Mouse (Mus musculus) urinary bladder, postnatal 4 days (tissue): ENCODE measurements around the gene Anks3.

ENCODE experiments used
- DNase-seq, 2 experiments: peaks; one replicate each; pipeline ENCODE4 v3.0.0; 2021 to 2022; ENCODE audit warnings: low spot score in 2 of 2

Gene Anks3

GRCm38 (mm10) chr16:4897146-4897730 lies 66.8 kb downstream of the Anks3 start:
- no peak for DNase-seq

GRCm38 (mm10) chr16:4896249-4897027 lies 67.6 kb downstream of the Anks3 start:
- no peak for DNase-seq

GRCm38 (mm10) chr16:4894201-4894908 lies 69.7 kb downstream of the Anks3 start:
- no peak for DNase-seq

- DNase-seq, result no peak
Observed at GRCm38 (mm10) chr16:4892171-4892570, 71.8 kb downstream of the Anks3 start.
